Mouse (Mus musculus) limb, embryonic 14.5 days (tissue): ENCODE data around the gene Sephs2. TPM values are rescaled to one million over a fixed set of nuclear protein-coding genes. Genes with fewer than 3 reads are reported as not detected.

Experiments
- ATAC-seq: fragments of 200-750 bp; cut with Nextera tagmentation; 2 replicates; pipeline ENCODE4 v1.8.0; 2017; ENCODE audit warnings: low read depth, moderate number of reproducible peaks, moderate TSS enrichment; ENCODE audit not compliant: low FRiP score
- DNase-seq: peaks from one replicate; pipeline ENCODE4 v3.0.0-alpha.2; 2015; ENCODE audit warnings: low spot score
- H3K27ac ChIP-seq: fragments of 300-500 bp; sonication (generic); replicated peaks from 2 replicates; pipeline ENCODE4 v1.5.1; 2014; ENCODE audit warnings: low read depth, mild to moderate bottlenecking, low read length, moderate library complexity, mixed read lengths
- H3K27me3 ChIP-seq: fragments of 300-500 bp; sonication (generic); 2 replicates; pipeline ENCODE4 v1.6.1; 2014; ENCODE audit warnings: low read length, mixed read lengths; ENCODE audit not compliant: control insufficient read depth, insufficient read depth
- H3K36me3 ChIP-seq: fragments of 300-500 bp; sonication (generic); 2 replicates; pipeline ENCODE4 v1.6.1; 2014; ENCODE audit warnings: mild to moderate bottlenecking, low read length, moderate library complexity, mixed read lengths; ENCODE audit not compliant: control insufficient read depth, insufficient read depth
- H3K4me1 ChIP-seq: fragments of 300-500 bp; sonication (generic); 2 replicates; pipeline ENCODE4 v1.6.1; 2014; ENCODE audit warnings: antibody characterized with exemption, low read length, mixed read lengths; ENCODE audit not compliant: control insufficient read depth, insufficient read depth
- H3K4me2 ChIP-seq: fragments of 300-500 bp; sonication (generic); replicated peaks from 2 replicates; pipeline ENCODE4 v1.6.1; 2014; ENCODE audit warnings: low read depth, mild to moderate bottlenecking, low read length, moderate library complexity; ENCODE audit not compliant: severe bottlenecking
- H3K4me3 ChIP-seq: fragments of 300-500 bp; sonication (generic); replicated peaks from 2 replicates; pipeline ENCODE4 v1.5.1; 2014; ENCODE audit warnings: low read length
- H3K9ac ChIP-seq: fragments of 300-500 bp; sonication (generic); 2 replicates; pipeline ENCODE4 v1.6.1; 2014; ENCODE audit warnings: mild to moderate bottlenecking, low read depth, low read length, moderate library complexity; ENCODE audit not compliant: severe bottlenecking
- H3K9me3 ChIP-seq: fragments of 300-500 bp; sonication (generic); 2 replicates; pipeline ENCODE4 v1.6.1; 2016; ENCODE audit warnings: low read length; ENCODE audit not compliant: control insufficient read depth
- POLR2A ChIP-seq: fragments of 200-500 bp; IDR thresholded peaks from 2 replicates; pipeline ENCODE4 v1.8.0; 2012; ENCODE audit warnings: inconsistent platforms, mild to moderate bottlenecking, moderate library complexity, borderline replicate concordance; ENCODE audit not compliant: insufficient read depth, insufficient read length; ENCODE audit errors: extremely low read depth
- WGBS: fragments of 180-500 bp; shearing (Covaris S2); extraction: QIAGEN DNeasy Blood & Tissue Kit; methylation state at CpG from one replicate; pipeline ENCODE4 v1.1.7; 2014; 5-methylcytosine and 5-hydroxymethylcytosine counted together
- polyA plus RNA-seq, 2 experiments: library from polyadenylated mRNA; depleted of rRNA in 1 of 2; stranded (reverse) in 1 of 2; unstranded in 1 of 2; fragments of >200 nt; fragmentation: Nextera tagmentation in 1 of 2; extraction: Ambion mirVana in 1 of 2; gene quantifications; 2 replicates each; pipeline versions ENCODE4 v1.2.1 to v1.2.3; 2012 to 2014

Gene Sephs2
- polyA plus RNA-seq, 2 experiments = 24.3 to 79.3 TPM

DNA sequence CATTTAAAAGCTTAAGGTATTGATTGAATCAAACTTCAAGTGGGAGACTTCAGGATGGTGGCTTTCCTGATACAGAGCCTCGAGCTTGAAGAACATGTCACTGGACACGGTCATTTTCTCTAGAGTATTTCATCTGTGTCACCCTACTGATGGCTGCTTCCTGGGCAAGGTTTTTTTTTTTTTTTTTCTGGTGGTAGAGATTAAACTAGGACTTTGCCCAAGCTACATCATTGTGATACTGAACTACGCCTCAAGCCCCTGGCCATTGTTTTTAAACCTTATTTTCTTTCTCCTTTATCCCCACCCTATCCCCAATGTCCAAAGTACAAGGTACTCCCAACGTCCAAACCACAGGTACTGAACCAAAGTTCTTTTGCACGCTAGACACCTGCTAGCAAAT, 3.2 kb downstream of the Sephs2 start:
- no peak for TF ChIP-seq POLR2A
- 88% methylated on average over 5 of the region's 5 CpGs for WGBS
- Histone ChIP-seq H3K9me3 (no peaks in the 10 kb centered on the region), H3K4me2 (no peak overlapping the region), H3K9ac (no peak overlapping the region), H3K4me3 (no peak overlapping the region), H3K27me3 (no peaks in the 10 kb centered on the region), H3K36me3 (peaks cover 19% of the 10 kb centered on the region), H3K4me1 (0 out of 2 replicates have a peak, but pooled peaks cover 3% of the 10 kb centered on the region), H3K27ac (no peak overlapping the region)
- no peak for ATAC-seq
- no peak for DNase-seq

GRCm38 (mm10) chr7:127270256-127270655, 3.6 kb downstream of the Sephs2 start:
- no peak overlapping the region for H3K4me3 ChIP-seq
- TF ChIP-seq POLR2A = no peak
- H3K4me2 ChIP-seq = no peak overlapping the region
- ATAC-seq (no peak), DNase-seq (no peak)
- H3K9me3 ChIP-seq = no peaks in the 10 kb centered on the region
- WGBS = 93% methylated on average over 2 of the region's 2 CpGs
- no peaks in the 10 kb centered on the region for H3K27me3 ChIP-seq
- 0 out of 2 replicates have a peak, but pooled peaks cover 3% of the 10 kb centered on the region for H3K4me1 ChIP-seq
- no peak overlapping the region for H3K9ac ChIP-seq
- H3K27ac ChIP-seq = no peak overlapping the region
- H3K36me3 ChIP-seq = peaks cover 19% of the 10 kb centered on the region

GRCm38 (mm10) chr7:127263526-127263925, 10.3 kb downstream of the Sephs2 start:
- Histone ChIP-seq H3K27ac (no peak overlapping the region), H3K4me2 (no peak overlapping the region), H3K9me3 (no peaks in the 10 kb centered on the region), H3K27me3 (no peaks in the 10 kb centered on the region), H3K9ac (no peak overlapping the region), H3K4me1 (0 out of 2 replicates have a peak, but pooled peaks cover 2% of the 10 kb centered on the region), H3K4me3 (no peak overlapping the region), H3K36me3 (no peaks in the 10 kb centered on the region)
- DNase-seq = no peak
- ATAC-seq = no peak
- 97% methylated on average over 3 of the region's 3 CpGs for WGBS
- TF ChIP-seq POLR2A = no peak

DNA sequence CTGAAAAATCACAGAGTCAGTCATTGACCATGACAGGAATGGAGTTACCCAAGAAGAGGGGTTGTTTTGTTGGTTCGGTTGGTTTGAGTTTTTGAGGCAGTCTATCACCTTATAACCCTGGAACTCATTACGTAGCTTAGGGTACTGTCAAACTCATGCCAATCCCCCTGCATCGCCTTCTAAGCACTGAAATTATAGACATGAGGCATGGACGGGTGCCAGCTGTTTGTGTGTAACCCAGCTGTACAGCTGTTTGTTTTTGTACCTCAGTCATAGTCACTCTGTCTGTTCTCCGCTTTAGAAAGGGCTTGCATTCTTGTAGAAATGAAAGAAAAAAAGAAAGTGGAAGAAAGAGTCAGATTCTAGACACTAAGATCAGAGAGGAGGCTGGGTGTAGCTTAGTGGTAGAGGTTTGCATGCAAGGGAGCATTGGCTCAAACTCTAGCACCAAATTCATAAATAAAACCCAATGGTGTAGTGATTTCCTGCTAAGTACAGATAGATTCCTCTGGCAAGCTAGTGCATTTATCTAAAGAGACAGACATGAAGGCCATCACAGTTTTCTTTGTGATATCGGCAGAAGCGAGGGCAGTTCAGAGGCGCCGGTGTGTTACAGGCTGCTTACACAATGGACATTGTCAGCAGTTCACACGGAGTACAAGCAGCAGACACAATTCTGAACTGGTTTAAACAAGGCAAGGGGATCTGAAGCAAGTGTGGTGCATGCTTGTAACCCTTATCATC, 11.5 kb downstream of the Sephs2 start:
- Histone ChIP-seq H3K9me3 (no peaks in the 10 kb centered on the region), H3K36me3 (no peaks in the 10 kb centered on the region), H3K4me1 (0 out of 2 replicates have a peak, but pooled peaks cover 2% of the 10 kb centered on the region), H3K9ac (no peak overlapping the region), H3K4me3 (no peak overlapping the region), H3K27ac (no peak overlapping the region), H3K27me3 (no peaks in the 10 kb centered on the region), H3K4me2 (no peak overlapping the region)
- no peak for ATAC-seq
- TF ChIP-seq POLR2A = no peak
- no peak for DNase-seq
- WGBS = 82% methylated on average over 10 of the region's 10 CpGs

GRCm38 (mm10) chr7:127260309-127261111, 13.3 kb downstream of the Sephs2 start, which contains the start of gene Dctpp1:
Gene Dctpp1 (minus strand): TSS chr7:127260709.
- under 1% methylated on average over 50 of the region's 50 CpGs for WGBS
- peak; percentile 81; the same call in 1 of the 2 replicates for TF ChIP-seq POLR2A
- peak within 1 kb of the TSS; percentile 69 for H3K9ac ChIP-seq
- DNase-seq (peak; percentile 98), ATAC-seq (peak; percentile 99)
- no peaks in the 10 kb centered on the region for H3K27me3 ChIP-seq
- H3K4me2 ChIP-seq = peak within 1 kb of the TSS; percentile 83
- H3K36me3 ChIP-seq = peaks cover 11% of the 10 kb centered on the region
- no peaks in the 10 kb centered on the region for H3K9me3 ChIP-seq
- H3K27ac ChIP-seq = no peak within 1 kb of the TSS
- H3K4me3 ChIP-seq = peak within 1 kb of the TSS; percentile 65
- H3K4me1 ChIP-seq = 0 out of 2 replicates have a peak, but pooled peaks cover 2% of the 10 kb centered on the region
